Mouse (Mus musculus) kidney, adult 8-10 months (tissue): ENCODE measurements around the gene Gpm6b.

ENCODE experiments used
- DNase-seq, 2 experiments: peaks; one replicate each; pipeline ENCODE4 v3.0.0; 2022

The Gpm6b gene

GRCm38 (mm10) chrX:166358955-166359354 is 120.2 kb downstream of the Gpm6b start:
- no peak for DNase-seq

GRCm38 (mm10) chrX:166359927-166360440 is 121.3 kb downstream of the Gpm6b start:
- no peak for DNase-seq

- DNase-seq = no peak
These were observed 121.7 kb downstream of the Gpm6b start for GRCm38 (mm10) chrX:166360455-166360854.

GRCm38 (mm10) chrX:166365458-166366213 is 126.9 kb downstream of the Gpm6b start:
- no peak for DNase-seq

GRCm38 (mm10) chrX:166376681-166377328 is 138.1 kb downstream of the Gpm6b start:
- DNase-seq = peak in 1 of 2 experiments; percentile 1

GRCm38 (mm10) chrX:166378652-166379051 is 139.9 kb downstream of the Gpm6b start:
- no peak for DNase-seq

- no peak for DNase-seq
These were observed 144.9 kb downstream of the Gpm6b start for GRCm38 (mm10) chrX:166383606-166384005.

- DNase-seq = peak; percentile 13 to 43
These were observed 146.2 kb downstream of the Gpm6b start for GRCm38 (mm10) chrX:166384935-166385334.

- no peak for DNase-seq
These were observed 147.9 kb downstream of the Gpm6b start for GRCm38 (mm10) chrX:166386656-166387055.

GRCm38 (mm10) chrX:166393753-166394152 is 155.0 kb downstream of the Gpm6b start:
- no peak for DNase-seq

GRCm38 (mm10) chrX:166407865-166408264 is 169.2 kb downstream of the Gpm6b start:
- no peak for DNase-seq

GRCm38 (mm10) chrX:166416196-166416595 is 177.5 kb downstream of the Gpm6b start:
- DNase-seq = peak; percentile 5 to 21

- no peak for DNase-seq
These were observed 196.1 kb downstream of the Gpm6b start for GRCm38 (mm10) chrX:166434812-166435211.
